Mouse (Mus musculus) retina, embryonic 14.5 days (tissue): ENCODE results near the gene Zmym2.
A peak's percentile ranks its signal among the peaks of the same experiment; 100 is the strongest.
"Not testable (repeated sequence)": the region's sequence is repeated elsewhere in the genome, so short reads cannot be mapped to it uniquely, and the experiment has no call there.

Experiments used
- DNase-seq: peaks from one replicate; pipeline ENCODE4 v3.0.0-alpha.2; 2015; ENCODE audit warnings: low spot score

Zmym2 gene

DNA sequence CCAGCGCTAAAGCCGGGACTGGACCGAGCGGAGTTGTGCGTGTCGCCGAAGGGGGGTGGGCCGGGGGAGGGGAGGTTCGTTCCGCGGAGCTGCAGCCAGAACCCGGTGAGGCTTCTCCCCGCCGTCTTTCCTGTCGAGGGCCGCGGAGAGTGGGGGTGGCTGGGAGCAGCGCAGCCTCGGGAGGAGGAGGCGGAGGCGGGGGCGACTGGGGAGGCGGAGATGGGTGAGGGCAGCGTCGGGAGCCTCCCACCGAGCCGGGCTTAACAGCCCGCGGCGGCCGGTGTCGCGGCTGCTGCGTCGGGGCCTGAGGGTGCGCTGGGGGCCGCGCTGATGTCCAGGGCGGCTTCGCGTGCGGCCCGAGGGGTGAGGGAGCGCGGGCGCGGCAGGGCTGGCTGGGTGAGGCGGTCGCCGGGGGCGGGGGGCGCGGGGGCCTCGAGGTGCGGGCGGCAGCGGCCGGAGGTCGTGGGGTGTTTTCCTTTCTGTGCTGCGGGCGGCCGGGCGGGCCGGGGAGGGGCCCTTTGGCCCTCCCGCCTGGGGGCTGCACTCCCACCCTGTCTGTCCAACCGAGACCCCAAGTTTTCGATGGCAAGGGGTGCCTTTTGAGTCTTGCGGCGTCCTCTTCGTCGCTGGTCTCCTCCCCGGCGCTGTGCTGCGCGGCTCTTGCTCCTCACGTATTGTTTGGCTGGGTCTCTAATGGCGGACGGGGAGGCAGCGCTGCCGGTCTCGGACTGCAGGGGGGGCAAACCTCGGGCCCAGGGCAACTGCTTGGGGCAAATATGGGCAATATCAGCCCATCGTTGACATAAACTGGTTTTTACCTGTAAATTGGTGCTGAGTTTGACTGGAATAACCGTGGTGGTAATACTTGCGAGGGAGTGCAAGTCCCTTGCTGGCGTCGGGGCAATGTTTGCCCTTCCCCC is at the start of gene Zmym2:
Gene Zmym2, plus strand, starts transcription at position 60 of the 920 bp plus-strand sequence.
- peak; percentile 74 for DNase-seq

DNA sequence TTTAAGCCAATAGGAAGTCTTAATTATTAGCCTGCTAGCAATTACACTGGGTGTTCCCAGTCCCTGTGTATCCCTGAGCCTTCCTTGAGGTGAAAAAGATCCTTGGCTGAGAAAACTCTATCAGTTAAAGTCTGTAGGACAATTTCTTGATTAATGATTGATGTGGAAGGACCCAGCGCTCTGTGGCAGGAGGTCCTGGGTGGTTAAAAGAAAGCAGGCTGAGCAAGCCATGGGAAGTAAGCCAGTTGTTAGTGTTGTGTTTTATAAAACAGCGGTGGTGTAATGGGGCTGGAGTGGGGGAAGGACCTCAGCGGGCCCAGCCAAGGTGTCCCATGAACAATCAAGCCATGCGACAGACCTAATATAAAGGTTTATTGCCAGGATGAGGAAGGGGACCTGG is 42.4 kb upstream of the Zmym2 start:
- DNase-seq, result no peak

DNA sequence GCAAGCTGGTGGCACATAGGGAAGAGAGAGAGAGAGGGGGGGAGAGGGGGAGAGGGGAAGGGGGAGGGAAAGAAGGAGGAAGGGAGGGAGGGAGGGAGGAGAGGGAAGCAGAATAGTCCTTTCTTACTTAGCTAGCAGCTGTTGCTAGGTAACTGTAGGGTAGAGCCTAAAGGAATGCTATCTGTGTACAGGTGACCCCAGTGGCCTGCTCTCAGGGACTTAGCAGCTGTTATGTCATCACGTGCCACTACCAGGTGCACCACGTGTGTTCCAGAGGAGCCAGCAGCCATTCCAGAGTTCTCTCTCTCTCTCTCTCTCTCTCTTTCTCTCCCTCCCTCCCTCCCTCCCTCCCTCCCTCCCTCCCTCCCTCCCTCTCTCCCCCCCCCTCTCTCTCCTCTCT is 41.9 kb upstream of the Zmym2 start:
- DNase-seq, result no peak

DNA sequence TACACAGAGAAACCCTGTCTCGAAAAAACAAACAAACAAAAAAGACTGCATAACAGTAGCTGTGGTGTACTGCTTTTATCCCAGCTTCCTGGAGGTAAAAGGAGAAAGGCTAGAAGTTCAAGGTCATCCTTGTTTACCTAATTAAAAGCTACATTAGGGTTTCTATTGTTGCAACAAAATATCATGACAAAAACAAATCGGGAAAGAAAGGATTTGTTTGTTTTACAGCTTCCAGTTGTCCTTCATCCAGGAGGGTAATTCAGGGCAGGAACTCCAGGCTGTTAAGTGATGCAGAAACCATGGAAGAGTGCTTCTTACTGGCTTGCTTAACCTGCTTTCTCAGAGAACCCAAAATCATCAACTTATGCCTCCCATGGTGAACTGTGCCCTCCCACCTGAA is 38.1 kb upstream of the Zmym2 start:
- DNase-seq, result no peak

DNA sequence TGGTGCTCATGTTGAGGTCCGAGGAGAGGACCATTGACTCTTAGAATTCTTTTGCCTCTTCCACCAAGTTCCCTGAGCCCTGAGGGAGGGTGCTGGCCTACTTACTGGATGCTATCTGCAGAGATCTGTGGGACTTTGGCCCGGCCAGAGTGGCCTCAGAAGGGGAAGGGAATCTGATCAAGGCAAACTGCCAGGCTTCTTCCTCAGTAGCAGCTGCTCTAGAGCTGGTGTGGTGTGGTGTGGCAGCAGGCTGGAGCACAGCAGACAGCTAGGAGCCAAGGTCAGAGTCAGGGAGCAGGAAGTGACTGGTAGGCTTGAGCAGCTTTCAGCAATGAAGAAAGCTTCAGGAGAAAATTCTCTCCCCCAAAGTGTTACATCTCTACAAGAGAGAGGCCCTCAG is 36.8 kb upstream of the Zmym2 start:
- DNase-seq, result no peak

DNA sequence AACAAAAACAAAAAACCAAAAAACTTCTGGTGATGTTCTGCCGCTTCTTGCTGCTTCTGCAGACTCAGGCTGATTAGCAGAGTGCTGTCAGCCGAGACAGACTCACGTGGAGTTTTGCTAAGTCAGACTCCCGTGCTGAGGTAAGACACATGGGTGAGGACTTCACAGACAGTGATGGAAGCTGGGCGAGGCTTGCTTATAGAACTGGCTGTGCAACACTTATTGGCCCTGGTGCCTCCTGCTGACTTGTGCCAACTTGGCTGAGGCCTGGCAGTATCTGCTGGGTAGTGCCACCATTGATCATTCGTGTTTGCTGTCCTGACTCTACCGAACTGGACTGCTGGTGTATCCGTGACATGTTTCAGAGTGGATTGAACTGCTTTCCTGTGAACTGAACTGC is 22.4 kb upstream of the Zmym2 start:
- DNase-seq, result no peak

DNA sequence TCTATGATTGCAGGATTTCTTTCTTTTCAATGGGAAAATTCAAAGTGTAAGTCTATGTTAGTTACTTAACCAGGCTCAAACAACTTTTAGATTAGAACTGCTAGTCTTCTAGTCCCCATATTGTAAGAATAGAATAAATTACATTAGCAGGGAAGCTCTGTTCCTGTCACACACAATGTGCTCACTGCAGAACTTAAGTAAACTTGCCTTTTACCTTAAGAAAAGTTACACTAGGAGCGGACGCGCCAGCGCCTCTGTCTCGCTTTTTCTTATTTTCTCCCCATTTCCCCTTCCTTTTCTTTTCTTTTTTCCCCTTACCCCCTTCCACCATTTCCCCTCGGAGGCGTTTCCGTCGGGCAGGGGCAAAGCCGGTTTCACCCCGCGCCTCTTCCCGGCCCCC is 21.8 kb upstream of the Zmym2 start:
- no peak for DNase-seq

DNA sequence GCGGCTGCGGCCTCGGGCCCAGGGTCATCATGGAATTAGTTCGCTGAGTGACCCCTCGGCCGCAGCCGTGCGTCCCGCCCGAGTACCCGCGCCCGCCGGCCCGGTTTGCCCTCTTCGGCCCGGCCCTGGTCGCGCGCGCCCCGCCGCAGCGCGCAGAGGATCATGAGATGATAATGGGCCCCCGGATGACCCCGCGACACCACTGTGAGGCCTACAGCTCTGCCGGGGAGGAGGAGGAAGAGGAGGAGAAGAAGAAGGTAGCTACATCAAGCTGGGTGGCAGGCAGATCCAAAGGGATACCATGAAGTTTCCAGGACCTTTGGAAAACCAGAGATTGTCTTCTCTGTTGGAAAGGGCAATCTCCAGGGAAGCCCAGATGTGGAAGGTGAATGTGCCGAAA is 21.3 kb upstream of the Zmym2 start:
- DNase-seq, result not testable (repeated sequence)

DNA sequence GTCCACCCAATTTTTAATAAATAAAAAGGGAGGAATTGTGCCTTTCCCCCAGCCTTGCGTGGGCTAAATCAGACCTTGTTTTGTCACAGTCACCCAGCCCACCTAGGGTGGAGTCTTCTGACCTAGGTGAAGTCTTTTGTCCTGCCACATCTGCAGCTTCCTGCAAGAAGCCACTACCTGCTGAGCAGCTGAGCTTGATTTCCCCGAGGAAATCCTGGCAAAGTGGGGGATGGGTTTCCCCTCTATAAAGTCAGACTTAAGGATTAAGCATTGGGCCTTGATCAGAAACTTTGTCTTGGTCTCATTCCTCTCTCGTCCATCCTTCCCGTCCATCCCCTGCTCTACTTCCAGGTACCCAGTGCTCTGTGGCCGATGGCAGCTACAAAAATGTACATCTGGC is 12.9 kb upstream of the Zmym2 start:
- DNase-seq, result no peak

DNA sequence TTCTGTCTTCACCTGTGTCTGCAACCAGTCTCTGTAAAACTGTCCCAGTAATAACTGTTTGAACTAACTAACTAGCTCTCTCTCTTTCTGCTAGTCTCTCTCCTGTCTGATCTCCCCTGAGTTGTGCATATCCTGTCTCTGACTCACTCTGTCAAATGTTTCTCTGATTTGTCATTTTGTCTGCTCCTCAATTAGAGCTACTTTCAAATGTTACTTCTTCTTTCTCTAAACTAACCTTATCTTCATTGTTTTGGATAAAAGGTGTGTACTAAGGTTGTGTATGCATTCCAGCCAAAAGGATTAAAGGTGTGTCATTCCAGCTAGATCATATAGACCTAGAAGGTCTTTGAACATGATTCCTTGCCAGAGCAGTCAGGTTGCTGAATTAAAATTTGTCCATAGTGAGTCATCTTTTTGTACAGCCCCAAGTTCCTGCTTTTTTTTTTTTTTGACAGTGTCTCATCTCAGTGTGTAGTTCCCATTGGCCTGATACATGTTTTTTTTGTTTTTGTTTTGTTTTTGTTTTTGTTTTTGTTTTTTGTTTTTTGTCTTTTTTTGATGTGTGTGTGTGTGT is 10.8 kb upstream of the Zmym2 start:
- DNase-seq, result no peak

DNA sequence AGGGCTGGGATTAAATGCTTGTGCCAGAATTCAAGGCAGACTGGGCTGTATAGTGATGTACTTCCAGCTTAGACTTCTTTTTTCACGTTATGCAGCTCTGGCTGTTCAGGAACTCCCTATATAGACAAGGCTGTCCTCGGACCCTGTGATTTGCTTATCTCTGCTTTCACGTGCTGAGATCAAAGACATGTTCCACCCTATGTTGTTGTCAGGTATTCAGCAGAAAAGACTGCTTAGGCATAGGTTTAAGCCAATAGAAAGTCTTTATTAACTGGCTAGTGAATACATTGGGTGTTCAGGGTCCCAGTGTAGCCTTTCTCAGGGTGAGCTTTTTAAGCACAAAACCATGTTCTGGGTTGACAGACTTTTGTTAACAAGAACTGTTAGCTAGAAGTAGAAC is 5.2 kb upstream of the Zmym2 start:
- no peak for DNase-seq

DNA sequence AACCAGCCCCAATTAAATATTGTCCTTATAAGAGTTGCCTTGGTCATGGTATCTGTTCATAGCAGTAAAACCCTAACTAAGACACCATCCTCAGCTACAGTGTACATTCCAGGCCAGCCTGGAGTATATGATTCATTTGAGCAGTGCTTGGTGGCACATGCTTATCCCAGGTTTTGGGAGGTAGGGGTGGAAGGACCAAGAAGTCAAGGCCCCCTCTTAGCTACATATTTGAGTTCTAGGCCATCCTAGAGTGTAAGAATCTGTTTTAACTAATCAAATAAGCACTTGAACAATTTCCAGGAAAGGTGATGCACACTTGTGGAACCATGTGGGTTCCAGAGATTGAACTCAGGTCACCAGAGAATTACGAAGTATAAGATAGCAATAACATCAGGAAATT is 3.0 kb upstream of the Zmym2 start:
- DNase-seq, result no peak

DNA sequence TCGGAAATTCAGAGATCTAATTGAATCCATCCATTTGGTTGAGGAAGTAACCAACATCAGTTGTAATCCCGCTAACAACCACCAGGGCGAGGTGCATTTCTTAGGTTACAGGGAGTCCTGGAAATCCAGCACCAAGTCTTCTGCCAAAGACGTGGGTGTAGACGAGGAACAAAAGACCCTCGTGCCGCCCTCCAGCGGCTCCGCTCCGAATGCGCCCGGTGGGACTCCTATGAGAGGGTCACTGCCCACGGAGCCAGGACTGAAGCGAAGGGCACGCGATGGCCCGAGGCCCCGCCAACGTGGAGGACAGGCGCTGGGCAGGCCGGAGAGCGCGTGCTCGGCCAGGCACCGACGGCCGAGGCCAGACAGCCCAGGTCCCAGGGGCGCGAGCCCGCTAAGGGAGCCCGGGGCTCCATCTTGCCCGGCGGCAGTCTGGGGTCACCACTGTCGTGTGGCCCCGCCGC is 1.1 kb upstream of the Zmym2 start:
- peak; percentile 94 for DNase-seq

DNA sequence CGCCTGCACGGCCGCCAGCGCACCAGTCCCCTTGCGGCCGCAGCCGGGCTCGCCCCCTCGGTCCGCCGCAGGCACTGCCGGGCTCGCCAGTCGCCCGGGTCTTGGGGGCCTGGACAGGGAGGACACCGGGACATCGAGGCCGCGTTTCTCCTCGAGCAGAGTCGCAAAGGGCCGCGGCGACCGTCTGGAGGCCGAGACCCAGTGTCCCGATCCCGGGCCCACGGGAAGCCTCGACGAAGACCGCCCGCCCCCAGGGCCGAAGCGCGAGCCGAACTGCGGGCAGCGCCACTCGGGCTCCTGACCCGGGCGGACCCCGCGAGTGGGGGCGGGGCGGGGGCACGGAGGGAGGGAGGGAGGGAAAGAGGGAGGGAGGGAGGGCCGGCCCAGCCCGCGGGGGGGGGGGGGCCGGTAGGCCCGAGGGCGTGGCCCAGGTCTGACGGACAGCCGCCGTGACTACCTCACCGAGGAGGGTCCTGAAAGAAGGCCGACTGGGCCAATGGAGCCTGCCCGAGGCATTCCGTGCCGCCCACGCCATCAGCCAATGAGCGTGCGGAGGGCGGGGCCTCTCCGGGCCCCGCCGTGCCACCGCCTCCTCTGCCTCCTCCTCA is 363 bp upstream of the Zmym2 start:
- DNase-seq, result peak; percentile 84

DNA sequence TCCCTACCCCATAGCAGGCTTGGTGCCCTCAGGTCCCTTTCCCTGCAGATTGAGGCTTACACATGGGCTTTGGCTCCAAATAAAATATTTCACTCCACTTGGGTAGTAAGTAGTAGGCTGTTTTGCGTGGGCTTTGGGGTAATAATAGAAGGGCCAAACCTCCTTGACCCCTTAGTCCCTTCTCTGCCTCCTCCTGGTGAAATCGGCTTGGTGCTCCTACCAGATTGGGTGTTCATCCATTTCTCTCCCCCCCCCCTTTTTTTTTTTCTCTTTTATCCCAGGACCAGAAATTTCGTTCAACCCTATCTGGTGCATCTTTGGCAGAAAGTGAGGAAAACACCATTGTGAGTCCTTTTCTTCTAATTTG is 1.0 kb downstream of the Zmym2 start:
- no peak for DNase-seq

DNA sequence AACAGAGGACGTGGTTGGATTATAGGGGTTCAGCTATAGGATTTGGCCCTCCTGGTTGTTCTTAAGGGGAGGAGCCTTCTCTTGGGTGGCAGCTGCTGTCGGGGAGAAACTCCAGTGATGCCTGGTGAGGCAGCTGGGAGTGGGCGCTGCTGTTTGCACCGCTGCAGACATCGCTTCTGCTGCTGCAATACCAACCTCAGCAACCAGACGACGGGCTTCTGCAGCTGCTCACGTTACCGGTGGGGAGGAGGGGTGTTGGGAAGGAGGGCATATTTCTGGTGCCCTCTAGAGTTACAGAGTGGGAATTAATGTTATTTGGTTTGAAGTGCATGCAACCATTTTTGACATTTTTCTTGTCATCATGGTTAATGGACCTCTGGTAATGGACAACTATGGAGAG is 1.4 kb downstream of the Zmym2 start:
- peak; percentile 85 for DNase-seq

DNA sequence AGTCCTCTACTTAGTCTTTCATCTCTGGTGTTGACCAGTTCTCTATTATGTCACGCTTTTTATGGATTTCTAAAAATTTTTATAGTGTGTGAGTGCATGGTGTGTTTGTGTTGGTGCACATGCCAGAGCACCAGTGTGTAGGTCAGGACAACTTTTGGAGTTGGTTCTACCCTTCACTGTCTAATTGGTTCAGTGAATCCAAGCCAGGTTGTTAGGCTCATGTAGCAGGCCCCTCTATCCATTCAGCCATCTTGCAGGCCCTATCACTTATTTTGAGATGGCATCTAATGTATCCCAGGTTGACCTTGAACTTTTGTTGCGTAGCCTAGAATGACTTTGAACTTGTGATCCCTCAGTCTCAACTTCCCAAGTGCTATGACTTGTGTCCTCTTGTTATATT is 2.0 kb downstream of the Zmym2 start:
- no peak for DNase-seq

DNA sequence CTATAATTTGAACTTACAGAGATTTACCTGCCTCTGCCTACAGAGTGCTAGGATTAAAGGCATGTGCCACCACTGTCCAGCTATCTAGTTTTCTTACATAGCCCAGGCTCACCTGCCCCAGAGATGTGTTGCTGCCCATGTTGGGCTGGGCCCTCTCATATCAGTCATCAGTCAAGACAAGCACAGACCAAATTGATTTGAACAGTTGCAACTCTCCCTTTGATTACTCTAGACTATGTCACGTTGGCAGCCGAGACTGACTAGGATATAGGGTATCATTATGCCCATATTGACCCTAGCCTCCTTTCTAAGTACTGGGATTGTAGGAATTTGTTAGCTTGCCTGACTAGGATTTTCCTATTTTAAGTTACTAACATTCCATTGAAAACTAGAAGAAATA is 8.0 kb downstream of the Zmym2 start:
- no peak for DNase-seq

DNA sequence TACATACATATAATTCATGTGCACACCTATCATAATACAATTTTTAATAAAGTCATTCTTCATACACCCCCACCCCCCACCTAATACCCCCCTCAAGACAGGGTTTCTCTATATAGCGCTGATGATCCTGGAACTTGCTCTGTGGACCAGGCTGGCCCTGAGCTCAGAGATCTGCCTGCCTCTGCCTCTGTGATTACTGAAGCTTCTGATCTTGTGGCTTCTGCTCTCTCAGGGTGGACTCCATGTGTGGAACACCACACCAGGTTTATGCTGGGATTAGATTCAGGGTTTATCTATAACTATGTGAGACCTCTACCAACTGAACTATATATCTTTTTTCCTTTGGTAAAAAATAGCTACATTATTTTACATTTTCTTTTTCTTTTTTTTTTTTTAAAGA is 10.1 kb downstream of the Zmym2 start:
- no peak for DNase-seq

DNA sequence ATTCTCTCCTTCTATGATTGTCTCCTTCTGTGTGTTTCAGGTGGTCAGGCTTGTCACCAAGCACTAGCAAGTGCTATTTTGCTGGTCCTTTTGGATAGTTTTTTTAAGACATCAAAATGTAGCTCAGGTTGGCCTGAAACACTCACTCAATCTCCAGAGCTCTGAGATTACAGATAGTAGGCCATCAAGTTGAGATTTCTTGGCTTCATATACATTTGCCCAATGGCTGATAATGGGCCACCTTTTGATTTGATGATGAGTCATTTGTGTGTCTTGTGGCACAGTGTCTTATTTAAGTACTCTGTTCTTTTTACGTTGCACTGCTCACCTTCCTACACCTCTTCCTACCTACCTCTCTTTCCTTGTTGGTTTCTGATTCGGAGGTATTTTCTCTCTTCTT is 11.0 kb downstream of the Zmym2 start:
- no peak for DNase-seq

DNA sequence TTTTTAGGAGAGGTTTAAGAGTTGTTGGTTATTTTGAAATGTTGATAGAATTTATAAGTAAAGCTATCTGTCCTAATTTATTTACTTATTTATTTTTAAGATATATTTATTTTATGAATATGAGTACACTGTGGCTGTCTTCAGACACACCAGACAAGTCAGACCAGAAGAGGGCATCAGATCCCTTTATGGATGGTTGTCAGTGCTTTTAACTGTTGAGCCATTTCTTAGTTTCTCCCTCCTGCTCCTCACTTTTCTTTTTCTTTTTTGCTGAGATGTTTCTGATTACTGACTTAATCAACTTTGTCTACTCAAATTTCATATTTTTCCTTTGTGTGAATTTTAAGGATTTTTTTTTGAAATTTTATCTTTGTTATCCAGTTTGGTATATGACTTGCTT is 13.2 kb downstream of the Zmym2 start:
- no peak for DNase-seq

DNA sequence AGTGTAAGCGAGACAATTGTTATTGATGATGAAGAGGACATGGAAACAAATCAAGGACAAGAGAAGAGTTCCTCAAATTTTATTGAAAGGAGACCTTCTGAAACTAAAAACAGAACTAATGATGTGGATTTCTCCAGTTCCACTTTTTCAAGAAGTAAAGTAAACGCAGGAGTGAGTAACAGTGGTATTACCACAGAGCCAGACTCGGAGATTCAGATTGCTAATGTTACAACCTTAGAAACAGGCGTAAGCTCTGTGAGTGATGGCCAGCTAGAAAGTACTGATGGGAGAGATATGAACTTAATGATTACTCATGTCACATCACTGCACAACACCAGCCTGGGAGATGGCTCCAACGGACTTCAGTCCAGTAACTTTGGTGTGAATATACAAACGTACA is 16.6 kb downstream of the Zmym2 start:
- no peak for DNase-seq

DNA sequence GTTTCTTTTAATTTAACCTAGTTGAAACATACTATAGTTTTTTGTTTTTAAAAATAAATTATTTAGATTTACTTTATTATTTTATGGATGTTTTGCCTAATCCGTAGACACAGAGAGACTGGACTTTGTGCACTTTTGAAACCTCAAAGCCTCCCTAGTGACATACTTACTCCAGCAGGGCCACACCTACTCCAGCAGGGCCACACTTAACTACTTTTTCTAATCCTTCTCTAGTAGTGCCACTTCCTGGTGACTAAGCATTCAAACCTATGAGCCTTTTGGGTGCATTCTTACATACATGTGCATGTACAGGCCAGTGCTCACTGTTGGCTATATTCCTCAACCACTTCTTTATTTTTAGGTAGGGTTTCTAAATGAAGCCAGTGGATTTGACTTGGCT is 19.2 kb downstream of the Zmym2 start:
- DNase-seq, result no peak
